Mouse (Mus musculus) G1E (cell line): Measurements from ENCODE around the gene Figla.

Experiments used
- CTCF ChIP-seq: IDR thresholded peaks from 2 replicates; pipeline ENCODE4 v1.5.1; 2012; ENCODE audit warnings: low read depth, low read length, inconsistent platforms, mixed read lengths
- POLR2AphosphoS5 ChIP-seq: IDR thresholded peaks from 2 replicates; pipeline ENCODE4 v1.6.1; 2012; ENCODE audit warnings: low read depth, low read length, inconsistent platforms; ENCODE audit not compliant: insufficient replicate concordance
- TAL1 ChIP-seq: conservative IDR thresholded peaks from 2 replicates; pipeline ENCODE4 v1.6.1; 2012; ENCODE audit warnings: low read depth, low read length, inconsistent platforms, mixed read lengths

GRCm38 (mm10) chr6:86052556-86052955 lies 36.6 kb downstream of the Figla start:
- TF ChIP-seq TAL1 (no peak), CTCF (no peak), POLR2AphosphoS5 (no peak)
